ENCODE assay signal across 15 mouse cellular contexts in genomic region chr7:49318183-49318897, GRCm38 (mm10).
DNase-seq lines count a peak whose midpoint lies in the region; ATAC-seq and TF ChIP-seq lines count a peak whose summit lies in the region.
"Had no signal": no experiment of that assay in that cellular context is flagged by ENCODE, and none has a peak within 500 bp of the region (broad histone marks: within the 10 kb centered on the region; RNA-seq: fewer than 3 reads in every experiment).

No protein-coding gene starts in this region.

- no peak for ATAC-seq in liver, embryonic 15.5 days (ENCODE audit: insufficient read depth)
- ATAC-seq in liver, embryonic 12.5 days = no peak
- ATAC-seq in intestine, embryonic 14.5 days (replicated peaks; ENCODE audit: low FRiP score, low TSS enrichment, low read depth) = peak; percentile 18; the same call in 1 of the 2 replicates

- 65% methylated on average over 15 of the region's 15 CpGs for WGBS in liver, embryonic 15.5 days (ENCODE audit: insufficient replicate concordance)
- WGBS in liver, embryonic 12.5 days (ENCODE audit: insufficient replicate concordance) = 67% methylated on average over 15 of the region's 15 CpGs
- 57% methylated on average over 15 of the region's 15 CpGs for WGBS in intestine, embryonic 14.5 days
- 24% methylated on average over 15 of the region's 15 CpGs for WGBS in small intestine, adult 2 months

- TF ChIP-seq CTCF in small intestine, adult 2 months (IDR thresholded peaks at IDR 0.05; ENCODE audit: extremely low read depth, insufficient read length, insufficient replicate concordance, low read depth, low read length) = no peak

- no peaks in the 10 kb centered on the region for H3K36me3 ChIP-seq in liver, embryonic 15.5 days (replicated peaks)
- H3K36me3 ChIP-seq in liver, embryonic 12.5 days = no peaks in the 10 kb centered on the region
- H3K36me3 ChIP-seq in intestine, embryonic 14.5 days (ENCODE audit: control insufficient read depth, insufficient read depth, low read length) = no peaks in the 10 kb centered on the region
- no peaks in the 10 kb centered on the region for H3K36me3 ChIP-seq in small intestine, adult 2 months (ENCODE audit: control insufficient read depth, insufficient read depth, low read length)
- H3K36me3 ChIP-seq: embryonic facial prominence, embryonic 13.5 days; heart, embryonic 15.5 days; neural tube, embryonic 13.5 days had no signal

- TF ChIP-seq POLR2A in small intestine, adult 2 months (IDR thresholded peaks at IDR 0.05; ENCODE audit: low read depth, low read length) = 0 out of 2 replicates have a peak, but pooled peaks have one; percentile 12

- peak overlapping the region; percentile 35 for H3K27ac ChIP-seq in liver, embryonic 15.5 days (replicated peaks)
- H3K27ac ChIP-seq in liver, embryonic 12.5 days = no peak overlapping the region
- H3K27ac ChIP-seq in intestine, embryonic 14.5 days (ENCODE audit: low read depth) = peak overlapping the region; percentile 19
- peak overlapping the region; percentile 56 for H3K27ac ChIP-seq in small intestine, adult 2 months (ENCODE audit: insufficient read depth, low read depth, low read length)
- H3K27ac ChIP-seq: embryonic facial prominence, embryonic 13.5 days; heart, embryonic 15.5 days; neural tube, embryonic 13.5 days had no signal

- H3K27me3 ChIP-seq in liver, embryonic 15.5 days = no peaks in the 10 kb centered on the region; the same call in 1 of the 2 replicates
- no peaks in the 10 kb centered on the region for H3K27me3 ChIP-seq in liver, embryonic 12.5 days (replicated peaks)
- H3K27me3 ChIP-seq in intestine, embryonic 14.5 days (replicated peaks; ENCODE audit: control insufficient read depth, insufficient read depth, low read length) = no peaks in the 10 kb centered on the region
- no peaks in the 10 kb centered on the region for H3K27me3 ChIP-seq in small intestine, adult 2 months (ENCODE audit: control insufficient read depth, insufficient read depth, low read length)
- H3K27me3 ChIP-seq: embryonic facial prominence, embryonic 13.5 days; heart, embryonic 15.5 days; neural tube, embryonic 13.5 days had no signal

- H3K4me1 ChIP-seq in liver, embryonic 15.5 days (replicated peaks) = peaks cover 53% of the 10 kb centered on the region
- H3K4me1 ChIP-seq in liver, embryonic 12.5 days = peaks cover 48% of the 10 kb centered on the region
- peaks cover 40% of the 10 kb centered on the region for H3K4me1 ChIP-seq in intestine, embryonic 14.5 days (replicated peaks; ENCODE audit: control insufficient read depth, insufficient read depth, low read length)
- peaks cover 31% of the 10 kb centered on the region for H3K4me1 ChIP-seq in small intestine, adult 2 months (ENCODE audit: control insufficient read depth, insufficient read depth, insufficient read length, low read length)

- DNase-seq in adrenal gland, postnatal 10 days = peak; percentile 23
- DNase-seq in adrenal gland, adult (ENCODE audit: inconsistent age in 2 of 2, low spot score in 1 of 2) = no peak
- DNase-seq in intestine, embryonic 14.5 days (ENCODE audit: low spot score) = no peak
- no peak for DNase-seq in neural tube, embryonic 10.5 days (ENCODE audit: extremely low spot score, low spot score)
- DNase-seq in spleen, postnatal 10 days (ENCODE audit: low spot score in 2 of 2) = no peak
- DNase-seq: adrenal gland, adult 2 months; cerebellum, adult 2 months; thymus, postnatal 25 days had no signal

- H3K4me2 ChIP-seq in liver, embryonic 15.5 days = no peak overlapping the region
- no peak overlapping the region for H3K4me2 ChIP-seq in liver, embryonic 12.5 days
- H3K4me2 ChIP-seq in intestine, embryonic 14.5 days (ENCODE audit: low read length) = no peak overlapping the region
- H3K4me2 ChIP-seq: embryonic facial prominence, embryonic 13.5 days; heart, embryonic 15.5 days; lung, embryonic 14.5 days; neural tube, embryonic 13.5 days had no signal

- H3K9me3 ChIP-seq in liver, embryonic 15.5 days (replicated peaks) = no peaks in the 10 kb centered on the region
- no peaks in the 10 kb centered on the region for H3K9me3 ChIP-seq in liver, embryonic 12.5 days (replicated peaks)
- no peaks in the 10 kb centered on the region for H3K9me3 ChIP-seq in intestine, embryonic 14.5 days (ENCODE audit: control insufficient read depth, low read length)
- H3K9me3 ChIP-seq: embryonic facial prominence, embryonic 13.5 days; heart, embryonic 15.5 days; neural tube, embryonic 13.5 days had no signal

- H3K4me3 ChIP-seq in liver, embryonic 15.5 days (replicated peaks) = no peak overlapping the region
- H3K4me3 ChIP-seq in liver, embryonic 12.5 days = no peak overlapping the region
- H3K4me3 ChIP-seq in intestine, embryonic 14.5 days (ENCODE audit: low read depth, low read length) = no peak overlapping the region
- H3K4me3 ChIP-seq in small intestine, adult 2 months (ENCODE audit: low read depth, low read length) = no peak overlapping the region
- H3K4me3 ChIP-seq: embryonic facial prominence, embryonic 13.5 days; heart, embryonic 15.5 days; neural tube, embryonic 13.5 days had no signal

- H3K9ac ChIP-seq in liver, embryonic 15.5 days = no peak overlapping the region
- H3K9ac ChIP-seq in liver, embryonic 12.5 days = no peak overlapping the region
- no peak overlapping the region for H3K9ac ChIP-seq in intestine, embryonic 14.5 days (ENCODE audit: low read length)
- H3K9ac ChIP-seq: embryonic facial prominence, embryonic 13.5 days; heart, embryonic 15.5 days; lung, embryonic 14.5 days; neural tube, embryonic 13.5 days had no signal
